Mouse (Mus musculus): ENCODE results near the gene Gm5771. TPM values are rescaled to one million over a fixed set of nuclear protein-coding genes. Genes with fewer than 3 reads are reported as not detected.

Gm5771 gene
- not detected for polyA plus RNA-seq (2014; fragmentation: Illumina TruSeq; extraction: RNeasy Lipid Tissue Mini Kit (QIAGEN cat#74804); ENCODE audit: low read depth, low replicate concordance)

DNA sequence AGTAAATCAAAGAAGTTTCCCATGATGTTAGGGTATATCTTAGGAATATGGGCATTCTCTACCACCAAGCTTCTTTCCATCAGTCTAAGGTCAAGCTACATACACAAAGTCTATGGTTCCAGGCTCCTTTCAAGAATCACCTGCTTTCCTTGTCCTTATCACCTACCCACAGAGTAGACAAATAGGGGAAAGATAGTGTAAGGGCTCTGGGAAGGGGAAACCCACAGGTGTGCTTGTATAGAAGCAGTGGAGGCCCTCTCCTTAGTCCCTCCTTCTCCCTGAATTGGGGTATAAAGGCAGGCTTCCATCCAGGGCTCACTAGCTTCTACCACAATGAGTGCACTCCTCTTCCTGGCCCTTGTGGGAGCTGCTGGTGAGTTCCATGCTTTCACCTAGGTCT is at the start of gene Gm5771:
Gene Gm5771, plus strand, starts transcription at position 301 of the 400 bp plus-strand sequence.

DNA sequence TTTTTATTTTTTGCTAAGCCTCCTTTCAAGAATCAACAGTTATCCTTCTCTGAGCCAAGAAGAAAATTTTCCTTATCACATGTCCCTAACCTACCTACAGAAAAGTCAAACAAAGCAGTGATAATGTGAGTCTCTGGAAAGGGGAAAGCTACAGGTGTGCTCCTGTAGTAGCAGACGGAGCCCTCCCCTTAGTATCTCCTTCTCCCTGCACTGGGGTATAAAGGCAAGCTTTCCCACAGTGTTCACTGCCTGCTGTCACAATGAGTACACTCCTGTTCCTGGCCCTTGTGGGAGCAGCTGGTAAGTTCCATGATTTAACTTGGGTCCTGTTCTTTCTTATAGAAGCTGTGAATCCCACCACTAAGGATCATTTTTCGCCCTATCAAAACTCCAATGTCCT is 38.2 kb upstream of the Gm5771 start, which contains the start of gene Try10:
Gene Try10, plus strand, starts transcription at position 174 of the 400 bp plus-strand sequence.

DNA sequence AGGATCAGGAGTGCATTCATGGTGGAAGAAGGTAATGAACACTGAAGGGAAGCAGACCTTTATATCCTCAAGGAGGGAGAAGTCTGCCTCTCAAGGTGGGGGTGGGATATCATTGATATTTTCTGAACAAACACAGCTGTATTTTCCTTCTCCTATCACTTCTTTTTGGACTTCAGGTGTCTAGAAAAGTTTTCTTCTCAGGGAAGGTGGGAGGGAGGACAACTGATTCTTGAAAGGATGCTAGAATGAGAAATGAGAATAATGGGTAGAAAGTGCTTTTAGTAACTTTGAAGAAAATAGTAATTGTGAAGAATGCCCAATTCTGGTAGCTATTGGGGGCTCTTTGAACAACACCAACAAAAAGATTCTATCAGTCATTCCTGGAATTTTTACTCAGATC is 14.6 kb upstream of the Gm5771 start, which contains the start of gene Prss3:
Gene Prss3, minus strand, starts transcription at position 101 of the 400 bp plus-strand sequence.

DNA sequence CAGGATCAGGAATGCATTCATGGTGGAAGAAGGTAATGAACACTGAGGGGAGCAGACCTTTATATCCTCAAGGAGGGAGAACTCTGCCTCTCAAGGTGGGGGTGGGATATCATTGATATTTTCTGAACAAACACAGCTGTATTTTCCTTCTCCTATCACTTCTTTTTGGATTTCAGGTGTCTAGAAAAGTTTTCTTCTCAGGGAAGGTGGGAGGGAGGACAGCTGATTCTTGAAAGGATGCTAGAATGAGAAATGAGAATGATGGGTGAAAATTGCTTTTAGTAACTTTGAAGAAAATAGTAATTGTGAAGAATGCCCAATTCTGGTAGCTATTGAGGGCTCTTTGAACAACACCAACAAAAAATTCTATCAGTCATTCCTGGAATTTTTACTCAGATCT is 53.9 kb downstream of the Gm5771 start, which contains the start of gene Gm10334:
Gene Gm10334, minus strand, starts transcription at position 101 of the 400 bp plus-strand sequence.

Other genes starting within 250 kb of the Gm5771 start
- gene Try4, start 90.1 kb upstream of the Gm5771 start, polyA plus RNA-seq (2014; fragmentation: Illumina TruSeq; extraction: RNeasy Lipid Tissue Mini Kit (QIAGEN cat#74804); ENCODE audit: low read depth, low replicate concordance), result not detected
- gene Try5, start 75.5 kb upstream of the Gm5771 start, polyA plus RNA-seq (2014; fragmentation: Illumina TruSeq; extraction: RNeasy Lipid Tissue Mini Kit (QIAGEN cat#74804); ENCODE audit: low read depth, low replicate concordance), result not detected
- not detected for gene Try10, start 38.3 kb upstream of the Gm5771 start, polyA plus RNA-seq (2014; fragmentation: Illumina TruSeq; extraction: RNeasy Lipid Tissue Mini Kit (QIAGEN cat#74804); ENCODE audit: low read depth, low replicate concordance)
- not detected for gene Prss3, start 14.7 kb upstream of the Gm5771 start, polyA plus RNA-seq (2014; fragmentation: Illumina TruSeq; extraction: RNeasy Lipid Tissue Mini Kit (QIAGEN cat#74804); ENCODE audit: low read depth, low replicate concordance)
- gene Gm10334, start 53.8 kb downstream of the Gm5771 start, polyA plus RNA-seq (2014; fragmentation: Illumina TruSeq; extraction: RNeasy Lipid Tissue Mini Kit (QIAGEN cat#74804); ENCODE audit: low read depth, low replicate concordance), result not detected
- gene Prss1, start 66.6 kb downstream of the Gm5771 start, polyA plus RNA-seq (2014; fragmentation: Illumina TruSeq; extraction: RNeasy Lipid Tissue Mini Kit (QIAGEN cat#74804); ENCODE audit: low read depth, low replicate concordance), result not detected
- gene Prss2, start 129.4 kb downstream of the Gm5771 start, polyA plus RNA-seq (2014; fragmentation: Illumina TruSeq; extraction: RNeasy Lipid Tissue Mini Kit (QIAGEN cat#74804); ENCODE audit: low read depth, low replicate concordance), result not detected
- 1.6 TPM for gene Ephb6, start 213.1 kb downstream of the Gm5771 start, polyA plus RNA-seq (2014; fragmentation: Illumina TruSeq; extraction: RNeasy Lipid Tissue Mini Kit (QIAGEN cat#74804); ENCODE audit: low read depth, low replicate concordance)
- gene Trpv6, start 244.0 kb downstream of the Gm5771 start, polyA plus RNA-seq (2014; fragmentation: Illumina TruSeq; extraction: RNeasy Lipid Tissue Mini Kit (QIAGEN cat#74804); ENCODE audit: low read depth, low replicate concordance), result not detected